Mouse (Mus musculus): ENCODE measurements around the gene Btn2a2. TPM values are rescaled to one million over a fixed set of nuclear protein-coding genes. Genes with fewer than 3 reads are reported as not detected.

Gene Btn2a2
- polyA plus RNA-seq, 1 experiment, result not detected

DNA sequence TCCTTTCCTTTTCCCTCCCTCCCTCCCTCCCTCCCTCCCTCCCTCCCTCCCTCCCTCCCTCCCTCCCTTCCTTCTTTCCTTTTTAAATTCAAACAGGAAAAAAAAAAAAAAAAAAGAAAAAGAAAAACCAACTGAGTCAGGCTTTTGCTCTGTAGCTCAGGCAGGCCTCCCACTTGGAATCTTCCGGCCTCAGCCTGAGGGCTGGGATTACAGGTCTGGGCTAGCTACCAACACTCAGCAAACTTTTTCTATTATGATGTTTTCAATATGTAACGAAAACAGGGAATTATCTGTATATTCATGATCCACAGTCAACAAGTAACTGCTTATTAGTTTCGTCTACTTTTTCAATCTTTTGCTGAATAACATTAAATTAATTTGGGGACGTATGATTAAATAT lies 14.3 kb upstream of the Btn2a2 start:
- DNase-seq (ENCODE audit: low read depth in 1 of 2, low spot score in 2 of 2), result no peak
- 91% methylated on average over 4 of the region's 4 CpGs for WGBS
- no peak overlapping the region for H3K4me3 ChIP-seq (ENCODE audit: extremely low read depth, insufficient read depth, insufficient read length)
- TF ChIP-seq CTCF (IDR thresholded peaks at IDR 0.05; ENCODE audit: extremely low read depth, insufficient read depth, insufficient read length, insufficient replicate concordance) (no peak), POLR2A (IDR thresholded peaks at IDR 0.05; ENCODE audit: low read depth, low read length) (no peak)
- no peaks in the 10 kb centered on the region for H3K4me1 ChIP-seq (ENCODE audit: control insufficient read depth, insufficient read depth, insufficient read length)
- H3K36me3 ChIP-seq (ENCODE audit: control insufficient read depth, insufficient read depth, low read length), result no peaks in the 10 kb centered on the region
- H3K27ac ChIP-seq (ENCODE audit: insufficient read depth, low read length), result no peak overlapping the region
- H3K27me3 ChIP-seq (ENCODE audit: control insufficient read depth, insufficient read depth, low read length), result no peaks in the 10 kb centered on the region

DNA sequence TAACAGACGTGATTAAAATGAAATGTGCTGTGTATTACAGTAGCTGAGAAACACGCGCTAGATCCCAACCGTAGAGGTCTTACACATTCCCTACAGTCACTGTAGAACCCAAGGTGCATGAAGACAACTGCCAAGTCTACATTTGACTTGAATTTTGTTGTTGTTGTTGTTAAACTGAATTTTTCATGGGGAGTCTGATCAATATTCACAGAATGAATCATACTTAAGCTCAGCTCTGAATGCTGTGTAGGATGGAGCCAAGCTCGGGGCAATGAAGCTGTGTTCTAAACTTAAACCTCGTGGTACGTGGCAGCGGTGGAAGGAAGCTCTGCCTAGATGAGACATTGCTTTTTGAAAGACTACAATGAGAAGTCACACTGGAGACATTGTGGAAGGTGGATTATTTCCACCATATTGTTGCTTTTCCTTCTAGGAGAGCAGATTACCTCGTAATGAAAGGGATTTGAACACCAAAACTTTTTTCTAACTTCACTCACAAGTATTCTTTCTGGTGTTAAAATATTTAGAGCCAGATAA lies 13.4 kb upstream of the Btn2a2 start:
- WGBS, result 80% methylated on average over 9 of the region's 9 CpGs
- TF ChIP-seq CTCF (IDR thresholded peaks at IDR 0.05; ENCODE audit: extremely low read depth, insufficient read depth, insufficient read length, insufficient replicate concordance) (no peak), POLR2A (IDR thresholded peaks at IDR 0.05; ENCODE audit: low read depth, low read length) (no peak)
- H3K4me1 ChIP-seq (ENCODE audit: control insufficient read depth, insufficient read depth, insufficient read length), result no peaks in the 10 kb centered on the region
- H3K27ac ChIP-seq (ENCODE audit: insufficient read depth, low read length), result no peak overlapping the region
- no peak for DNase-seq (ENCODE audit: low read depth in 1 of 2, low spot score in 2 of 2)
- H3K36me3 ChIP-seq (ENCODE audit: control insufficient read depth, insufficient read depth, low read length), result no peaks in the 10 kb centered on the region
- H3K27me3 ChIP-seq (ENCODE audit: control insufficient read depth, insufficient read depth, low read length), result no peaks in the 10 kb centered on the region
- H3K4me3 ChIP-seq (ENCODE audit: extremely low read depth, insufficient read depth, insufficient read length), result no peak overlapping the region

DNA sequence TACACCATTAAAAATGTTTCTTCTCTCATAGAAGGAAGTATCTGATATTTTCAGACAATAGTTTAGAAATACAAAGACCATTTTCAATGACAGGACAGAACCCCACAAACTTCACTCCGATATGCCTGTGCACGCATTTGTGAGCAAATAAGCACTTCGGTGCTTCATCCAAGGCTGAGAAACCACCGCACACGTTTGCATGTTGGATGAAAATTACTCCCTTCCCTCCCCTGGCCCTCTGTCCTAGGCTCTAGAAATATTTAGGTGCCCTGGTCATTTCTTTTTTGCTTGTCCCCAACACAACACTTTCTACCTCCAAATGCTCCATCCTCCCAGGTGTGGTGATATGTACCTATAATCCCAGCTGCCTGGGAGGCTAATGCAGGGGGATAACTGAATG lies 12.9 kb upstream of the Btn2a2 start:
- no peak for DNase-seq (ENCODE audit: low read depth in 1 of 2, low spot score in 2 of 2)
- no peak overlapping the region for H3K27ac ChIP-seq (ENCODE audit: insufficient read depth, low read length)
- TF ChIP-seq CTCF (IDR thresholded peaks at IDR 0.05; ENCODE audit: extremely low read depth, insufficient read depth, insufficient read length, insufficient replicate concordance) (no peak), POLR2A (IDR thresholded peaks at IDR 0.05; ENCODE audit: low read depth, low read length) (no peak)
- no peaks in the 10 kb centered on the region for H3K36me3 ChIP-seq (ENCODE audit: control insufficient read depth, insufficient read depth, low read length)
- H3K4me1 ChIP-seq (ENCODE audit: control insufficient read depth, insufficient read depth, insufficient read length), result no peaks in the 10 kb centered on the region
- WGBS, result 73% methylated on average over 5 of the region's 5 CpGs
- H3K4me3 ChIP-seq (ENCODE audit: extremely low read depth, insufficient read depth, insufficient read length), result no peak overlapping the region
- no peaks in the 10 kb centered on the region for H3K27me3 ChIP-seq (ENCODE audit: control insufficient read depth, insufficient read depth, low read length)

DNA sequence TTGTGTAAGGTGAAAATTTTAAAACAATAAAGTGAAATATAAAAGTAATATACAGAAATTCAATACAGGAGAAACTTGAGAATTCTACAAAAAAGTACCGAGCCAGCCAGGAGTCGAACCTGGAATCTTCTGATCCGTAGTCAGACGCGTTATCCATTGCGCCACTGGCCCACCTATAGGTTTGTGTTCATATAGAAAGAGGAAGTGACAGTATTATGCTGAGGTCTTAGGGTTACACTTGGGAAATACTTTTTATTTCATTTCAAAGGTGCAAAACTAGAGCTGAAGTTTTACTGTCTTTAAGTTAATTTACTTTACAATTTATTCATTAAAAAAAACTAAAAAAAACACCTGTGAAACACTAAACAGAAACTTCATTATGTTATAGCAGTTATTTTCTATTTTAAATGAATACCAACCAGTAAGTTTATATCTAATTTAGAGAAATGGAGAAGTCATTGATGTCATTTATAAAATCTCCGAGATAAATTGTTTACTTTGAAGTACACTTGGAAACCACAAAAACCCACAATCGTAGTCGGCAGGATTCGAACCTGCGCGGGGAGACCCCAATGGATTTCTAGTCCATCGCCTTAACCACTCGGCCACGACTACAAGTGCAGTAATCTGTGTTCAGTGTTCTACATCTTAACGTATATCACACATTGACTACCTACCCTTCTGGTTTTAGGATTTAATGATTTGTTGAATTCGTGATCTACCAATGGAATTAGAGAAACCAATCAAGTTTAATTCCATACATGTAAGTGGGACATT lies 12.0 kb upstream of the Btn2a2 start:
- Histone ChIP-seq H3K4me3 (ENCODE audit: extremely low read depth, insufficient read depth, insufficient read length) (no peak overlapping the region), H3K4me1 (ENCODE audit: control insufficient read depth, insufficient read depth, insufficient read length) (no peaks in the 10 kb centered on the region), H3K36me3 (ENCODE audit: control insufficient read depth, insufficient read depth, low read length) (no peaks in the 10 kb centered on the region), H3K27ac (ENCODE audit: insufficient read depth, low read length) (no peak overlapping the region), H3K27me3 (ENCODE audit: control insufficient read depth, insufficient read depth, low read length) (no peaks in the 10 kb centered on the region)
- WGBS, result 15% methylated on average over 17 of the region's 17 CpGs
- peak in 1 of 2 experiments; percentile 40 for DNase-seq (ENCODE audit: low read depth in 1 of 2, low spot score in 2 of 2)
- TF ChIP-seq POLR2A (IDR thresholded peaks at IDR 0.05; ENCODE audit: low read depth, low read length) (no peak), CTCF (IDR thresholded peaks at IDR 0.05; ENCODE audit: extremely low read depth, insufficient read depth, insufficient read length, insufficient replicate concordance) (no peak)

DNA sequence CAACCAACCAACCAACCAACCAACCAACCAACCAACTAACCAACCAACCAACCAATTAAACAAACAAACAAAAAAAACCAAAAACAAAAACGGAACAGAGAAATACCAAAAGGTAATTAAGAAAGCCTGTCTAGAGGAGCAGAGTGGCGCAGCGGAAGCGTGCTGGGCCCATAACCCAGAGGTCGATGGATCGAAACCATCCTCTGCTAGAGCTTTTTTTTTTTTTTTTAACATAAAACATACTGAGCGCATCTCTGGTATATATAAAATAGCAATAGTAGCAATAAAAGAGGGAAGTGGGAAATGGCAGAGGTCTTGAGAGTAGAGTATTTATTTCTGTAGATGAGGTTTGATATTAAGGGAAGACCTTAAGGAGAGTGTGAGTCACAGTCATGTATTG lies 11.3 kb upstream of the Btn2a2 start:
- TF ChIP-seq CTCF (IDR thresholded peaks at IDR 0.05; ENCODE audit: extremely low read depth, insufficient read depth, insufficient read length, insufficient replicate concordance), result no peak
- TF ChIP-seq POLR2A (IDR thresholded peaks at IDR 0.05; ENCODE audit: low read depth, low read length), result no peak
- Histone ChIP-seq H3K27me3 (ENCODE audit: control insufficient read depth, insufficient read depth, low read length) (no peaks in the 10 kb centered on the region), H3K27ac (ENCODE audit: insufficient read depth, low read length) (no peak overlapping the region), H3K4me1 (ENCODE audit: control insufficient read depth, insufficient read depth, insufficient read length) (no peaks in the 10 kb centered on the region), H3K36me3 (ENCODE audit: control insufficient read depth, insufficient read depth, low read length) (no peaks in the 10 kb centered on the region), H3K4me3 (ENCODE audit: extremely low read depth, insufficient read depth, insufficient read length) (no peak overlapping the region)
- DNase-seq (ENCODE audit: low read depth in 1 of 2, low spot score in 2 of 2), result no peak
- WGBS, result 70% methylated on average over 7 of the region's 7 CpGs

DNA sequence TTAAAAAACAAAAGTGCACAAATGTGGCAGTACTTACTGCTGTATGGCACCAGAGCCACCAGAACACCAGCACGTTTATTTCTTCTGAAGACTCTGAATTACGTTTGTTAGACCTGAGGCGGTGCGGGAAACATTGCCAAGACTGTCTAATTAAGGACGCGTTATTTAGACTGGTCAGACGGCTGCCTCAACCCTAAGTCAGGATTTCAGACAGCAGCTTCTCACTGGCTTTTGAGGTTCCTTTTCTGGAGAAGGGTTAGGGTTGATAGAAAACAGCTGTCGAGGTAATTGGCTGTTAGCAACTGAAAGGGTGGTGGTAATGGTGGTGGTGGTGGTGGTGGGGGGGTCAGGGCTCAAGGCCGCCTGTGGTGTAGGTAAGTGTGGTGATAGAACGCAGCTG lies 10.0 kb upstream of the Btn2a2 start:
- WGBS, result 54% methylated on average over 10 of the region's 10 CpGs
- no peaks in the 10 kb centered on the region for H3K27me3 ChIP-seq (ENCODE audit: control insufficient read depth, insufficient read depth, low read length)
- no peak overlapping the region for H3K4me3 ChIP-seq (ENCODE audit: extremely low read depth, insufficient read depth, insufficient read length)
- no peak overlapping the region for H3K27ac ChIP-seq (ENCODE audit: insufficient read depth, low read length)
- TF ChIP-seq POLR2A (IDR thresholded peaks at IDR 0.05; ENCODE audit: low read depth, low read length) (no peak), CTCF (IDR thresholded peaks at IDR 0.05; ENCODE audit: extremely low read depth, insufficient read depth, insufficient read length, insufficient replicate concordance) (no peak)
- H3K36me3 ChIP-seq (ENCODE audit: control insufficient read depth, insufficient read depth, low read length), result no peaks in the 10 kb centered on the region
- no peaks in the 10 kb centered on the region for H3K4me1 ChIP-seq (ENCODE audit: control insufficient read depth, insufficient read depth, insufficient read length)
- no peak for DNase-seq (ENCODE audit: low read depth in 1 of 2, low spot score in 2 of 2)

All from spleen, adult 2 months (tissue).